Mouse (Mus musculus): ENCODE measurements at regions not wholly inside any gene's neighbourhood (a gene's known extent, or its start where the extent isn't known, plus 50 kb on each side); places are given as distances from the start of the nearest gene placed in this dataset.

DNA sequence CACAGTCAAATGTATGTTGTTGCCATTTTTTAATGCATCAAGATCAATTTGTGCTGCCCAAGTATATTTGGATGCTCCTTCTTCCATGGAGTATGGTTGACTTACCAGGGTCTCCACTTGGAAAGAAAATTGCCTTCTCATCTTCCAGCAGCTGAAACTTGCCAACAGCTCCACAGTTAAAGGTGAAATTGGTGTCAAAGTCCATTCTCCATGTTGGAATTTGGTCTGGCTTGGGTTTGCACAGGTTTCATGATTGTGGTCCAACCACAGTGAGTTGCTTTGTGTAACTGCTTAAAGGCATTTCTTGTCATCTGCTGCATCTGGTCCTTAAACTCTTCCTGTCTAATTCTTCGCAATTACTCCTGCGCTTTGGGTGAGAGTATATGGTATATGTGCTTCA lies 634.3 kb downstream of the Nup35 start:
- TF ChIP-seq CTCF (IDR thresholded peaks at IDR 0.05; ENCODE audit: low read depth) (no peak), EP300 (optimal IDR thresholded peaks at IDR 0.05) (no peak)

Data from stomach, postnatal 0 days (tissue).